Mouse (Mus musculus) liver, embryonic 15.5 days (tissue): Measurements from ENCODE around the gene Stn1. TPM values are rescaled to one million over a fixed set of nuclear protein-coding genes. Genes with fewer than 3 reads are reported as not detected.

Source experiments
- ATAC-seq: fragments of 200-750 bp; cut with Nextera tagmentation; 2 replicates; pipeline ENCODE4 v1.8.0; 2017; ENCODE audit warnings: moderate number of reproducible peaks, mild to moderate bottlenecking, moderate library complexity; ENCODE audit not compliant: insufficient read depth
- H3K27ac ChIP-seq: fragments of 300-500 bp; sonication (generic); replicated peaks from 2 replicates; pipeline ENCODE4 v1.5.1; 2015; ENCODE audit warnings: mild to moderate bottlenecking, inconsistent platforms
- H3K27me3 ChIP-seq: fragments of 300-500 bp; sonication (generic); 2 replicates; pipeline ENCODE4 v1.6.1; 2015; ENCODE audit warnings: mild to moderate bottlenecking, inconsistent platforms
- H3K36me3 ChIP-seq: fragments of 300-500 bp; sonication (generic); replicated peaks from 2 replicates; pipeline ENCODE4 v1.6.1; 2015; ENCODE audit warnings: moderate library complexity, mild to moderate bottlenecking, inconsistent platforms
- H3K4me1 ChIP-seq: fragments of 300-500 bp; sonication (generic); replicated peaks from 2 replicates; pipeline ENCODE4 v1.6.1; 2015; ENCODE audit warnings: inconsistent platforms
- H3K4me2 ChIP-seq: fragments of 300-500 bp; sonication (generic); 2 replicates; pipeline ENCODE4 v1.6.1; 2015; ENCODE audit warnings: moderate library complexity, mild to moderate bottlenecking, inconsistent platforms
- H3K4me3 ChIP-seq: fragments of 300-500 bp; sonication (generic); replicated peaks from 2 replicates; pipeline ENCODE4 v1.5.1; 2015; ENCODE audit warnings: mild to moderate bottlenecking, inconsistent platforms
- H3K9ac ChIP-seq: fragments of 300-500 bp; sonication (generic); 2 replicates; pipeline ENCODE4 v1.6.1; 2015; ENCODE audit warnings: moderate library complexity, mild to moderate bottlenecking, inconsistent platforms
- H3K9me3 ChIP-seq: fragments of 300-500 bp; sonication (generic); replicated peaks from 2 replicates; pipeline ENCODE4 v1.6.1; 2016; ENCODE audit warnings: inconsistent platforms
- WGBS: fragments of 180-500 bp; shearing (Covaris S2); methylation state at CpG from one replicate; pipeline ENCODE4 v1.1.7; 2015; ENCODE audit warnings: mixed read lengths; ENCODE audit not compliant: insufficient replicate concordance; 5-methylcytosine and 5-hydroxymethylcytosine counted together
- polyA plus RNA-seq: library from polyadenylated mRNA; unstranded; fragments of >200 nt; fragmentation: Nextera tagmentation; extraction: Ambion mirVana; gene quantifications from 2 replicates; pipeline ENCODE4 v1.2.1, GENCODE M21; 2015

Gene Stn1
- polyA plus RNA-seq, 1 experiment from 2014 or later: 8.4 TPM

GRCm38 (mm10) chr19:47471808-47472207 is 65.5 kb downstream of the Stn1 start:
- WGBS: 34% methylated on average over 4 of the region's 4 CpGs
- Histone ChIP-seq H3K4me2 (no peak overlapping the region), H3K4me1 (peaks cover 29% of the 10 kb centered on the region), H3K27ac (no peak overlapping the region), H3K9ac (no peak overlapping the region), H3K36me3 (no peaks in the 10 kb centered on the region), H3K4me3 (no peak overlapping the region), H3K9me3 (no peaks in the 10 kb centered on the region), H3K27me3 (peaks cover 7% of the 10 kb centered on the region)
- peak; percentile 51 for ATAC-seq

- no peaks in the 10 kb centered on the region for H3K9me3 ChIP-seq
- no peak overlapping the region for H3K4me3 ChIP-seq
- H3K27ac ChIP-seq: no peak overlapping the region
- peaks cover 37% of the 10 kb centered on the region for H3K27me3 ChIP-seq
- WGBS: 27% methylated on average over 3 of the region's 3 CpGs
- H3K36me3 ChIP-seq: no peaks in the 10 kb centered on the region
- no peak overlapping the region for H3K4me2 ChIP-seq
- no peak for ATAC-seq
- H3K4me1 ChIP-seq: peaks cover 47% of the 10 kb centered on the region
- no peak overlapping the region for H3K9ac ChIP-seq
Measured at GRCm38 (mm10) chr19:47468750-47469149, 68.6 kb downstream of the Stn1 start.

GRCm38 (mm10) chr19:47466775-47467174 is 70.5 kb downstream of the Stn1 start:
- Histone ChIP-seq H3K4me1 (peaks cover 53% of the 10 kb centered on the region), H3K9me3 (0 out of 2 replicates have a peak, but pooled peaks cover 2% of the 10 kb centered on the region), H3K4me2 (no peak overlapping the region), H3K27ac (no peak overlapping the region), H3K4me3 (no peak overlapping the region), H3K9ac (no peak overlapping the region), H3K27me3 (peaks cover 57% of the 10 kb centered on the region), H3K36me3 (no peaks in the 10 kb centered on the region; the same call in 1 of the 2 replicates)
- no peak for ATAC-seq
- 68% methylated on average over 8 of the region's 8 CpGs for WGBS

GRCm38 (mm10) chr19:47465467-47465866 is 71.8 kb downstream of the Stn1 start:
- WGBS: 28% methylated on average over 9 of the region's 9 CpGs
- H3K27ac ChIP-seq: no peak overlapping the region
- H3K4me2 ChIP-seq: peak overlapping the region; percentile 96
- peaks cover 59% of the 10 kb centered on the region for H3K4me1 ChIP-seq
- no peak overlapping the region for H3K4me3 ChIP-seq
- no peaks in the 10 kb centered on the region; the same call in 1 of the 2 replicates for H3K36me3 ChIP-seq
- ATAC-seq: no peak
- H3K9me3 ChIP-seq: 0 out of 2 replicates have a peak, but pooled peaks cover 4% of the 10 kb centered on the region
- H3K9ac ChIP-seq: no peak overlapping the region
- peaks cover 69% of the 10 kb centered on the region for H3K27me3 ChIP-seq

- Histone ChIP-seq H3K4me2 (peak within 1 kb of the TSS; percentile 96), H3K9me3 (0 out of 2 replicates have a peak, but pooled peaks cover 4% of the 10 kb centered on the region), H3K4me1 (peaks cover 66% of the 10 kb centered on the region), H3K9ac (peak within 1 kb of the TSS; percentile 74), H3K27me3 (peaks cover 70% of the 10 kb centered on the region), H3K27ac (peak within 1 kb of the TSS; percentile 86), H3K4me3 (peak within 1 kb of the TSS; percentile 71), H3K36me3 (no peaks in the 10 kb centered on the region; the same call in 1 of the 2 replicates)
- peak; percentile 82 for ATAC-seq
- WGBS: 2% methylated on average over 48 of the region's 70 CpGs
Measured at GRCm38 (mm10) chr19:47464304-47465241, 72.7 kb downstream of the Stn1 start, which contains the start of gene Sh3pxd2a. Sh3pxd2a (minus strand) TSS chr19:47464401.

GRCm38 (mm10) chr19:47463636-47464303 is 73.5 kb downstream of the Stn1 start:
- Histone ChIP-seq H3K9me3 (0 out of 2 replicates have a peak, but pooled peaks cover 4% of the 10 kb centered on the region), H3K4me3 (peak overlapping the region; percentile 71), H3K4me2 (peak overlapping the region; percentile 96), H3K9ac (peak overlapping the region; percentile 74), H3K27me3 (peaks cover 70% of the 10 kb centered on the region), H3K36me3 (no peaks in the 10 kb centered on the region; the same call in 1 of the 2 replicates), H3K4me1 (peaks cover 69% of the 10 kb centered on the region), H3K27ac (peak overlapping the region; percentile 86)
- peak; percentile 69 for ATAC-seq
- WGBS: under 1% methylated on average over 46 of the region's 46 CpGs

- Histone ChIP-seq H3K4me2 (peak overlapping the region; percentile 96), H3K4me1 (peaks cover 69% of the 10 kb centered on the region), H3K36me3 (no peaks in the 10 kb centered on the region; the same call in 1 of the 2 replicates), H3K27me3 (peaks cover 70% of the 10 kb centered on the region), H3K4me3 (peak overlapping the region; percentile 71), H3K9ac (peak overlapping the region; percentile 74), H3K27ac (peak overlapping the region; percentile 86; the same call in 1 of the 2 replicates), H3K9me3 (0 out of 2 replicates have a peak, but pooled peaks cover 4% of the 10 kb centered on the region)
- no peak for ATAC-seq
- WGBS: 4% methylated on average over 13 of the region's 13 CpGs
Measured at GRCm38 (mm10) chr19:47463206-47463605, 74.1 kb downstream of the Stn1 start.

- H3K4me1 ChIP-seq: peaks cover 72% of the 10 kb centered on the region
Measured at GRCm38 (mm10) chr19:47462725-47463124, 74.6 kb downstream of the Stn1 start.

GRCm38 (mm10) chr19:47461838-47462237 is 75.5 kb downstream of the Stn1 start:
- no peak for ATAC-seq
- H3K4me2 ChIP-seq: no peak overlapping the region

More at GRCm38 (mm10) chr19:47462725-47463124, 74.6 kb downstream of the Stn1 start:
- 60% methylated on average over 6 of the region's 6 CpGs for WGBS
- H3K36me3 ChIP-seq: no peaks in the 10 kb centered on the region; the same call in 1 of the 2 replicates
- peaks cover 70% of the 10 kb centered on the region for H3K27me3 ChIP-seq
- H3K4me3 ChIP-seq: peak overlapping the region; percentile 71
- peak overlapping the region; percentile 96 for H3K4me2 ChIP-seq
- no peak for ATAC-seq
- no peak overlapping the region for H3K27ac ChIP-seq
- peak overlapping the region; percentile 74; the same call in 1 of the 2 replicates for H3K9ac ChIP-seq
- 0 out of 2 replicates have a peak, but pooled peaks cover 4% of the 10 kb centered on the region for H3K9me3 ChIP-seq

GRCm38 (mm10) chr19:47461386-47461785 is 75.9 kb downstream of the Stn1 start:
- Histone ChIP-seq H3K4me3 (no peak overlapping the region), H3K27me3 (peaks cover 58% of the 10 kb centered on the region), H3K9me3 (0 out of 2 replicates have a peak, but pooled peaks cover 4% of the 10 kb centered on the region), H3K27ac (no peak overlapping the region), H3K4me1 (peaks cover 85% of the 10 kb centered on the region), H3K36me3 (no peaks in the 10 kb centered on the region; the same call in 1 of the 2 replicates), H3K9ac (no peak overlapping the region), H3K4me2 (no peak overlapping the region)
- no peak for ATAC-seq
- WGBS: 70% methylated on average over 9 of the region's 9 CpGs

More at GRCm38 (mm10) chr19:47461838-47462237, 75.5 kb downstream of the Stn1 start:
- peaks cover 80% of the 10 kb centered on the region for H3K4me1 ChIP-seq
- WGBS: 80% methylated on average over 3 of the region's 3 CpGs
- 0 out of 2 replicates have a peak, but pooled peaks cover 4% of the 10 kb centered on the region for H3K9me3 ChIP-seq
- H3K4me3 ChIP-seq: no peak overlapping the region
- H3K9ac ChIP-seq: no peak overlapping the region
- H3K27ac ChIP-seq: no peak overlapping the region
- H3K36me3 ChIP-seq: no peaks in the 10 kb centered on the region; the same call in 1 of the 2 replicates
- H3K27me3 ChIP-seq: peaks cover 63% of the 10 kb centered on the region
